Mouse (Mus musculus) inflammation-experienced regulatory T-cells, adult 6 months (primary cell): ENCODE data around the gene Prep. TPM values are rescaled to one million over a fixed set of nuclear protein-coding genes. Genes with fewer than 3 reads are reported as not detected.

Source experiments
- ATAC-seq: one replicate; pipeline ENCODE4 v1.8.0; 2017
- polyA plus RNA-seq, 3 experiments: library from polyadenylated mRNA; unstranded; fragments of 100-300 nt; shearing (Covaris generic); gene quantifications; one replicate each; pipeline ENCODE4 v1.2.1; 2017

The Prep gene
- 1 to 10 TPM; 1.9 to 5.7 (median 3.7) TPM for polyA plus RNA-seq

GRCm38 (mm10) chr10:45066931-45067308 lies at the start of gene Prep:
Gene Prep, plus strand, starts transcription at chr10:45067203.
- ATAC-seq: peak; percentile 89

GRCm38 (mm10) chr10:45017352-45017751 lies 49.7 kb upstream of the Prep start:
- ATAC-seq: no peak

GRCm38 (mm10) chr10:45017851-45018250 lies 49.2 kb upstream of the Prep start:
- no peak for ATAC-seq

GRCm38 (mm10) chr10:45019418-45019817 lies 47.6 kb upstream of the Prep start:
- ATAC-seq: peak; percentile 61

- ATAC-seq: peak; percentile 71
Observed at GRCm38 (mm10) chr10:45019849-45020248, 47.2 kb upstream of the Prep start.

GRCm38 (mm10) chr10:45020291-45020690 lies 46.7 kb upstream of the Prep start:
- peak; percentile 68 for ATAC-seq

GRCm38 (mm10) chr10:45025184-45025583 lies 41.8 kb upstream of the Prep start:
- no peak for ATAC-seq

- peak; percentile 38 for ATAC-seq
Observed at GRCm38 (mm10) chr10:45026935-45027334, 40.1 kb upstream of the Prep start.

GRCm38 (mm10) chr10:45045268-45045928 lies 21.6 kb upstream of the Prep start:
- ATAC-seq: peak; percentile 88

GRCm38 (mm10) chr10:45048158-45048557 lies 18.8 kb upstream of the Prep start:
- ATAC-seq: no peak

GRCm38 (mm10) chr10:45048622-45049021 lies 18.4 kb upstream of the Prep start:
- ATAC-seq: no peak

GRCm38 (mm10) chr10:45051125-45051744 lies 15.8 kb upstream of the Prep start:
- peak; percentile 72 for ATAC-seq

- ATAC-seq: no peak
Observed at GRCm38 (mm10) chr10:45058361-45058760, 8.6 kb upstream of the Prep start.

- ATAC-seq: no peak
Observed at GRCm38 (mm10) chr10:45060841-45061240, 6.2 kb upstream of the Prep start.

- peak; percentile 53 for ATAC-seq
Observed at GRCm38 (mm10) chr10:45066131-45066930, 672 bp upstream of the Prep start.

GRCm38 (mm10) chr10:45067436-45067925 lies 478 bp downstream of the Prep start:
- ATAC-seq: peak; percentile 18

GRCm38 (mm10) chr10:45069557-45069956 lies 2.6 kb downstream of the Prep start:
- no peak for ATAC-seq

- ATAC-seq: no peak
Observed at GRCm38 (mm10) chr10:45070362-45070761, 3.4 kb downstream of the Prep start.

GRCm38 (mm10) chr10:45070929-45071813 lies 4.2 kb downstream of the Prep start:
- no peak for ATAC-seq

GRCm38 (mm10) chr10:45072339-45072738 lies 5.3 kb downstream of the Prep start:
- no peak for ATAC-seq

GRCm38 (mm10) chr10:45074543-45074942 lies 7.5 kb downstream of the Prep start:
- ATAC-seq: no peak

GRCm38 (mm10) chr10:45075491-45076051 lies 8.6 kb downstream of the Prep start:
- ATAC-seq: no peak
